24 mouse cellular contexts compared by ENCODE assay signal in the genomic region with DNA sequence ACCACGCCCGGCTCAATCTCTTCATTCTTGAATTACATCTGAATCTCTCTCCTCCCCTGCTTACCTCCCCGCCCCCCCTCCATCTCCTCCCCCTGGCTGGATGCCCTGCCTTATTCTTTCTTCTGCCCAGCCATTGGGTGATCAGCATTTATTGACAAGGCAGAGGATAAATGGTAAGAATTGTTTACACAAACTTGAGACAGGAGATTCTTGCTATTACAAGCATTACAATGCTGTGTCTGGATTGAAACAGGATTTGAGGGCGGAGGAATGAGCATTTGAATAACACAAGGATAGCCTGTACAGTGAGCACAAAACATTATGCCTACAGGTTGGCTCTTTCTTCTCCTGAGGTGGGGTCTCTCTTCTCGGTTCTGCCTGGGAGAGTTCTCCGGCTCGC. TPM values are rescaled to one million over a fixed set of nuclear protein-coding genes. Genes with fewer than 3 reads are reported as not detected.
"Had no signal": no experiment of that assay in that cellular context is flagged by ENCODE, and none has a peak within 500 bp of the region (broad histone marks: within the 10 kb centered on the region; RNA-seq: fewer than 3 reads in every experiment).

No protein-coding gene starts in this region.

- H3K27ac ChIP-seq: liver, embryonic 15.5 days; lung, embryonic 15.5 days; macrophage; midbrain, embryonic 13.5 days; midbrain, embryonic 15.5 days; neural tube, embryonic 12.5 days had no signal

- H3K4me2 ChIP-seq: liver, embryonic 15.5 days; lung, embryonic 15.5 days; midbrain, embryonic 11.5 days; midbrain, embryonic 13.5 days; midbrain, embryonic 15.5 days; neural tube, embryonic 12.5 days had no signal

- H3K9me3 ChIP-seq: liver, embryonic 15.5 days; lung, embryonic 15.5 days; midbrain, embryonic 13.5 days; midbrain, embryonic 15.5 days; neural tube, embryonic 12.5 days had no signal

- H3K9ac ChIP-seq: liver, embryonic 15.5 days; liver, postnatal 0 days; lung, embryonic 15.5 days; midbrain, embryonic 13.5 days; midbrain, embryonic 15.5 days; neural tube, embryonic 12.5 days had no signal

- ATAC-seq: liver, postnatal 0 days; lung, postnatal 0 days; midbrain, embryonic 13.5 days; midbrain, embryonic 15.5 days had no signal

- H3K27me3 ChIP-seq: liver, embryonic 15.5 days; lung, embryonic 15.5 days; midbrain, embryonic 13.5 days; midbrain, embryonic 15.5 days; neural tube, embryonic 12.5 days had no signal

- H3K4me3 ChIP-seq: liver, embryonic 15.5 days; lung, embryonic 15.5 days; megakaryocyte, embryonic 14.5 days; midbrain, embryonic 13.5 days; midbrain, embryonic 15.5 days; neural tube, embryonic 12.5 days had no signal

- DNase-seq: liver, postnatal 0 days; lung, adult 2 months; lung, postnatal 14 days; lung, postnatal 36 days; retina, postnatal 1 day; right cerebral cortex, adult 18-20 months; right cerebral cortex, postnatal 25 days; right cerebral cortex, postnatal 4 days; spleen, adult 18-20 months; thymus, adult 18-20 months; thymus, postnatal 14 days; thymus, postnatal 4 days had no signal

- H3K4me1 ChIP-seq: liver, embryonic 15.5 days; midbrain, embryonic 13.5 days; midbrain, embryonic 15.5 days; neural tube, embryonic 12.5 days had no signal

- H3K36me3 ChIP-seq: liver, embryonic 15.5 days; lung, embryonic 15.5 days; midbrain, embryonic 13.5 days; midbrain, embryonic 15.5 days; neural tube, embryonic 12.5 days had no signal

RNA-seq across cellular contexts. Expression of a gene that starts 56.2 kb away (rescaled TPM):
- total RNA-seq: megakaryocyte progenitor cell, adult 5-6 weeks; monocyte, adult 5-6 weeks had no signal
- polyA plus RNA-seq: lung, embryonic 15.5 days; small intestine, adult 2 months had no signal
